Mouse (Mus musculus) liver, embryonic 16.5 days (tissue): ENCODE data around the gene Tbc1d16. TPM values are rescaled to one million over a fixed set of nuclear protein-coding genes. Genes with fewer than 3 reads are reported as not detected.

ENCODE experiments used
- ATAC-seq: fragments of 200-750 bp; cut with Nextera tagmentation; 2 replicates; pipeline ENCODE4 v1.8.0; 2017; ENCODE audit warnings: low read depth, mild to moderate bottlenecking, moderate number of reproducible peaks, moderate library complexity
- H3K27ac ChIP-seq: fragments of 300-500 bp; sonication (generic); 2 replicates; pipeline ENCODE4 v1.5.1; 2014; ENCODE audit warnings: mild to moderate bottlenecking, low read length
- H3K27me3 ChIP-seq: fragments of 300-500 bp; sonication (generic); 2 replicates; pipeline ENCODE4 v1.6.1; 2014; ENCODE audit warnings: low read depth, low read length, mixed read lengths; ENCODE audit not compliant: control insufficient read depth, insufficient read depth
- H3K36me3 ChIP-seq: fragments of 300-500 bp; sonication (generic); 2 replicates; pipeline ENCODE4 v1.6.1; 2014; ENCODE audit warnings: mild to moderate bottlenecking; ENCODE audit not compliant: control insufficient read depth, insufficient read depth
- H3K4me1 ChIP-seq: fragments of 300-500 bp; sonication (generic); 2 replicates; pipeline ENCODE4 v1.6.1; 2014; ENCODE audit warnings: low read depth, low read length, mixed read lengths; ENCODE audit not compliant: control insufficient read depth
- H3K4me2 ChIP-seq: fragments of 300-500 bp; sonication (generic); 2 replicates; pipeline ENCODE4 v1.6.1; 2014; ENCODE audit warnings: low read depth, low read length, mixed read lengths
- H3K4me3 ChIP-seq: fragments of 300-500 bp; sonication (generic); 2 replicates; pipeline ENCODE4 v1.5.1; 2014; ENCODE audit warnings: low read depth, mild to moderate bottlenecking, low read length
- H3K9ac ChIP-seq: fragments of 300-500 bp; sonication (generic); 2 replicates; pipeline ENCODE4 v1.6.1; 2014; ENCODE audit warnings: low read depth, low read length
- H3K9me3 ChIP-seq: fragments of 300-500 bp; sonication (generic); replicated peaks from 2 replicates; pipeline ENCODE4 v1.6.1; 2016; ENCODE audit warnings: low read length; ENCODE audit not compliant: control insufficient read depth
- WGBS: fragments of 180-500 bp; shearing (Covaris S2); extraction: QIAGEN DNeasy Blood & Tissue Kit; methylation state at CpG from one replicate; pipeline ENCODE4 v1.1.7; 2014; ENCODE audit not compliant: insufficient replicate concordance; 5-methylcytosine and 5-hydroxymethylcytosine counted together
- polyA plus RNA-seq: library from polyadenylated mRNA; unstranded; fragments of >200 nt; fragmentation: Nextera tagmentation; extraction: Ambion mirVana; gene quantifications from 2 replicates; pipeline ENCODE4 v1.2.1, GENCODE M21; 2015

Tbc1d16 gene
- polyA plus RNA-seq, 1 experiment from 2014 or later: 1.8 TPM

GRCm38 (mm10) chr11:119203423-119203822 lies 24.9 kb downstream of the Tbc1d16 start:
- WGBS: 42% methylated on average over 5 of the region's 5 CpGs
- no peak overlapping the region for H3K4me3 ChIP-seq
- H3K27me3 ChIP-seq: no peaks in the 10 kb centered on the region
- no peak overlapping the region for H3K4me2 ChIP-seq
- H3K36me3 ChIP-seq: no peaks in the 10 kb centered on the region
- no peak for ATAC-seq
- no peaks in the 10 kb centered on the region for H3K9me3 ChIP-seq
- no peak overlapping the region for H3K27ac ChIP-seq
- no peaks in the 10 kb centered on the region for H3K4me1 ChIP-seq
- H3K9ac ChIP-seq: no peak overlapping the region

DNA sequence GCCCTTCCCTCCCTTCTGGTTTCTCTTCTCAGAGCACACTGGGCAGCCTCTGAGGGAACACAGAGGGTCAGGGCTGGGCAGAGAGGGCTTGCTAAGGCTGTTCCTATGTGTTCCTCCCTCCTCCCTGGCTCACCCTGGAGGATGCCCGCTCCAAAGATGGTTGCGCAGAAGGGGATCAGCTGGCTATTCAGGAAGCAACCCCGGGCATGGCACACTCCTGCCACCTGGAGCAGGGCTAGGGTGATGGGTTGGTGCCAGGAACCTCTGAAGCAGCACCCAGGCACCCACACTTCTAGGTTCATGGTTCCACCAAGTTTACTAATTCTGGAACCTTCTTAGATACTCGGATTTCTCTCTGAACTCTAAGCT lies 29.1 kb downstream of the Tbc1d16 start:
- WGBS: 68% methylated on average over 4 of the region's 4 CpGs
- Histone ChIP-seq H3K9me3 (no peaks in the 10 kb centered on the region), H3K27ac (no peak overlapping the region), H3K27me3 (no peaks in the 10 kb centered on the region), H3K4me2 (no peak overlapping the region), H3K9ac (no peak overlapping the region), H3K4me3 (no peak overlapping the region), H3K4me1 (no peaks in the 10 kb centered on the region), H3K36me3 (no peaks in the 10 kb centered on the region)
- no peak for ATAC-seq

GRCm38 (mm10) chr11:119198564-119199232 lies 29.6 kb downstream of the Tbc1d16 start:
- no peak overlapping the region for H3K4me3 ChIP-seq
- no peak overlapping the region for H3K4me2 ChIP-seq
- no peaks in the 10 kb centered on the region for H3K9me3 ChIP-seq
- no peak overlapping the region for H3K27ac ChIP-seq
- WGBS: 57% methylated on average over 26 of the region's 26 CpGs
- ATAC-seq: no peak
- H3K36me3 ChIP-seq: no peaks in the 10 kb centered on the region
- H3K9ac ChIP-seq: no peak overlapping the region
- no peaks in the 10 kb centered on the region for H3K27me3 ChIP-seq
- H3K4me1 ChIP-seq: no peaks in the 10 kb centered on the region

- Histone ChIP-seq H3K36me3 (no peaks in the 10 kb centered on the region), H3K27me3 (no peaks in the 10 kb centered on the region), H3K4me1 (no peaks in the 10 kb centered on the region), H3K9ac (no peak overlapping the region), H3K27ac (no peak overlapping the region), H3K4me3 (no peak overlapping the region), H3K4me2 (no peak overlapping the region), H3K9me3 (no peaks in the 10 kb centered on the region)
- no peak for ATAC-seq
- 73% methylated on average over 18 of the region's 18 CpGs for WGBS
Observed at GRCm38 (mm10) chr11:119197618-119198563, 30.4 kb downstream of the Tbc1d16 start.

- Histone ChIP-seq H3K27ac (no peak overlapping the region), H3K9me3 (no peaks in the 10 kb centered on the region), H3K9ac (no peak overlapping the region), H3K4me1 (peaks cover 8% of the 10 kb centered on the region), H3K4me2 (no peak overlapping the region), H3K4me3 (no peak overlapping the region), H3K36me3 (no peaks in the 10 kb centered on the region), H3K27me3 (no peaks in the 10 kb centered on the region)
- ATAC-seq: no peak
- 65% methylated on average over 9 of the region's 9 CpGs for whole genome bisulfite sequencing
Observed at GRCm38 (mm10) chr11:119192605-119193004, 35.7 kb downstream of the Tbc1d16 start.

- Histone ChIP-seq H3K9ac (no peak overlapping the region), H3K36me3 (no peaks in the 10 kb centered on the region), H3K9me3 (no peaks in the 10 kb centered on the region), H3K4me2 (no peak overlapping the region), H3K4me3 (no peak overlapping the region), H3K27ac (no peak overlapping the region), H3K4me1 (peaks cover 8% of the 10 kb centered on the region), H3K27me3 (no peaks in the 10 kb centered on the region)
- ATAC-seq: no peak
- WGBS: 76% methylated on average over 5 of the region's 5 CpGs
Observed at GRCm38 (mm10) chr11:119192176-119192575, 36.1 kb downstream of the Tbc1d16 start.

GRCm38 (mm10) chr11:119191606-119192081 lies 36.7 kb downstream of the Tbc1d16 start:
- 55% methylated on average over 9 of the region's 9 CpGs for WGBS
- no peaks in the 10 kb centered on the region for H3K9me3 ChIP-seq
- no peaks in the 10 kb centered on the region for H3K36me3 ChIP-seq
- no peak overlapping the region for H3K9ac ChIP-seq
- H3K4me1 ChIP-seq: peaks cover 8% of the 10 kb centered on the region
- no peak overlapping the region for H3K27ac ChIP-seq
- no peak for ATAC-seq
- no peaks in the 10 kb centered on the region for H3K27me3 ChIP-seq
- H3K4me2 ChIP-seq: no peak overlapping the region
- no peak overlapping the region for H3K4me3 ChIP-seq

DNA sequence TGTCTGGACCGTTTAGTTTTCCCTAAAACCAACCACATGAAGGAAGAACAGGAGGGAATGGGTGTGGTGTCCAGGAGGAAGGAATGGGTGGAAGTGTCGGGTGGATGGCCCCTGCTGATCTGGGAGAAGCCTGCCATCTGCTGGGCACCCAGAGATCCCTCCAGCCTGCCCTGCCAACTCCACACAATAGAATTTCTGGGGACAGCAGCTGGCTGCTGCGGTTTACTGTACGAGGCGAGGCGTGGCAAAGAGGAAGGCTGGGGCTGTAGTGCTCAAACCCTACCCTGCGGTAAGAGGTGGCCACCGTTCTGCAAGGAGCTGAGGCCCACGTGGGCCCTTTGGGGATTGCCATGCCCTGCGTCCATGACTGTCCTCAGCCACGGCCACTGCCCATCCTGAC lies 37.8 kb downstream of the Tbc1d16 start:
- Histone ChIP-seq H3K9ac (no peak overlapping the region), H3K36me3 (no peaks in the 10 kb centered on the region), H3K9me3 (no peaks in the 10 kb centered on the region), H3K4me3 (no peak overlapping the region), H3K27ac (no peak overlapping the region), H3K4me2 (no peak overlapping the region), H3K27me3 (no peaks in the 10 kb centered on the region), H3K4me1 (peaks cover 8% of the 10 kb centered on the region)
- WGBS: 8% methylated on average over 11 of the region's 11 CpGs
- peak; percentile 23; the same call in 1 of the 2 replicates for ATAC-seq

GRCm38 (mm10) chr11:119189319-119189718 lies 39.0 kb downstream of the Tbc1d16 start:
- Histone ChIP-seq H3K9me3 (no peaks in the 10 kb centered on the region), H3K4me3 (no peak overlapping the region), H3K27ac (no peak overlapping the region), H3K9ac (no peak overlapping the region), H3K36me3 (no peaks in the 10 kb centered on the region), H3K27me3 (no peaks in the 10 kb centered on the region), H3K4me2 (no peak overlapping the region), H3K4me1 (peaks cover 8% of the 10 kb centered on the region)
- WGBS: 71% methylated on average over 3 of the region's 3 CpGs
- no peak for ATAC-seq
